Mouse (Mus musculus) neural tube, embryonic 14.5 days (tissue): ENCODE data around the gene Foxp4. TPM values are rescaled to one million over a fixed set of nuclear protein-coding genes. Genes with fewer than 3 reads are reported as not detected.

Experiments
- ATAC-seq: fragments of 200-750 bp; cut with Nextera tagmentation; 2 replicates; pipeline ENCODE4 v1.8.0; 2017; ENCODE audit warnings: low read depth, mild to moderate bottlenecking, moderate TSS enrichment, moderate library complexity
- H3K27ac ChIP-seq: fragments of 300-500 bp; sonication (generic); 2 replicates; pipeline ENCODE4 v1.5.1; 2014; ENCODE audit warnings: low read depth, mild to moderate bottlenecking, control low read depth, low read length, moderate library complexity, mixed read lengths
- H3K27me3 ChIP-seq: fragments of 300-500 bp; sonication (generic); 2 replicates; pipeline ENCODE4 v1.6.1; 2014; ENCODE audit warnings: low read length; ENCODE audit not compliant: control insufficient read depth, insufficient read depth
- H3K36me3 ChIP-seq: fragments of 300-500 bp; sonication (generic); 2 replicates; pipeline ENCODE4 v1.6.1; 2014; ENCODE audit warnings: low read length, mixed read lengths; ENCODE audit not compliant: control insufficient read depth, insufficient read depth
- H3K4me1 ChIP-seq: fragments of 300-500 bp; sonication (generic); 2 replicates; pipeline ENCODE4 v1.6.1; 2014; ENCODE audit warnings: low read length; ENCODE audit not compliant: control insufficient read depth, insufficient read depth
- H3K4me2 ChIP-seq: fragments of 300-500 bp; sonication (generic); 2 replicates; pipeline ENCODE4 v1.6.1; 2014; ENCODE audit warnings: mild to moderate bottlenecking, low read depth, low read length, control low read depth
- H3K4me3 ChIP-seq: fragments of 300-500 bp; sonication (generic); 2 replicates; pipeline ENCODE4 v1.5.1; 2014; ENCODE audit warnings: low read depth, low read length, control low read depth, mixed read lengths
- H3K9ac ChIP-seq: fragments of 300-500 bp; sonication (generic); replicated peaks from 2 replicates; pipeline ENCODE4 v1.6.1; 2014; ENCODE audit warnings: low read depth, mild to moderate bottlenecking, control low read depth, low read length, mixed read lengths
- H3K9me3 ChIP-seq: fragments of 300-500 bp; sonication (generic); 2 replicates; pipeline ENCODE4 v1.6.1; 2016; ENCODE audit warnings: low read length; ENCODE audit not compliant: control insufficient read depth
- WGBS: fragments of 180-500 bp; shearing (Covaris S2); extraction: QIAGEN DNeasy Blood & Tissue Kit; methylation state at CpG from one replicate; pipeline ENCODE4 v1.1.7; 2014; 5-methylcytosine and 5-hydroxymethylcytosine counted together
- polyA plus RNA-seq: library from polyadenylated mRNA; unstranded; fragments of >200 nt; fragmentation: Nextera tagmentation; extraction: Ambion mirVana; gene quantifications from 2 replicates; pipeline ENCODE4 v1.2.1, GENCODE M21; 2014

The Foxp4 gene
- 28.7 and 29.1 TPM in 2 replicates for polyA plus RNA-seq

GRCm38 (mm10) chr17:47924383-47925339, at the start of gene Foxp4:
TSS of gene Foxp4 (minus strand) at chr17:47924645.
- Histone ChIP-seq H3K9me3 (no peaks in the 10 kb centered on the region), H3K4me3 (peak within 1 kb of the TSS; percentile 79), H3K27me3 (peaks cover 19% of the 10 kb centered on the region), H3K27ac (peak within 1 kb of the TSS; percentile 76; the same call in 1 of the 2 replicates), H3K4me2 (peak within 1 kb of the TSS; percentile 93), H3K36me3 (no peaks in the 10 kb centered on the region), H3K4me1 (peaks cover 15% of the 10 kb centered on the region), H3K9ac (peak within 1 kb of the TSS; percentile 73)
- peak; percentile 82 for ATAC-seq
- under 1% methylated on average over 73 of the region's 91 CpGs for WGBS

- Histone ChIP-seq H3K9ac (no peak overlapping the region; the same call in 1 of the 2 replicates), H3K36me3 (no peaks in the 10 kb centered on the region), H3K27me3 (peaks cover 11% of the 10 kb centered on the region; the same call in 1 of the 2 replicates), H3K9me3 (no peaks in the 10 kb centered on the region), H3K27ac (no peak overlapping the region), H3K4me2 (peak overlapping the region; percentile 77), H3K4me1 (peaks cover 27% of the 10 kb centered on the region), H3K4me3 (peak overlapping the region; percentile 29)
- ATAC-seq: peak; percentile 65
- WGBS: 3% methylated on average over 61 of the region's 61 CpGs
Observed at GRCm38 (mm10) chr17:47973563-47974472, 49.4 kb upstream of the Foxp4 start.

GRCm38 (mm10) chr17:47965885-47966505, 41.5 kb upstream of the Foxp4 start:
- H3K4me2 ChIP-seq: no peak overlapping the region
- no peaks in the 10 kb centered on the region for H3K27me3 ChIP-seq
- H3K27ac ChIP-seq: no peak overlapping the region
- H3K9ac ChIP-seq: no peak overlapping the region
- peak; percentile 51; the same call in 1 of the 2 replicates for ATAC-seq
- H3K4me3 ChIP-seq: no peak overlapping the region
- no peaks in the 10 kb centered on the region for H3K36me3 ChIP-seq
- no peaks in the 10 kb centered on the region for H3K4me1 ChIP-seq
- 24% methylated on average over 7 of the region's 12 CpGs for WGBS
- H3K9me3 ChIP-seq: no peaks in the 10 kb centered on the region

- Histone ChIP-seq H3K36me3 (no peaks in the 10 kb centered on the region), H3K27me3 (no peaks in the 10 kb centered on the region), H3K27ac (no peak overlapping the region), H3K4me2 (no peak overlapping the region), H3K9ac (no peak overlapping the region), H3K4me3 (no peak overlapping the region), H3K4me1 (no peaks in the 10 kb centered on the region), H3K9me3 (no peaks in the 10 kb centered on the region)
- ATAC-seq: no peak
- 53% methylated on average over 10 of the region's 10 CpGs for WGBS
Observed at GRCm38 (mm10) chr17:47958046-47958790, 33.8 kb upstream of the Foxp4 start.

- Histone ChIP-seq H3K4me3 (no peak overlapping the region), H3K4me1 (no peaks in the 10 kb centered on the region), H3K36me3 (no peaks in the 10 kb centered on the region), H3K27me3 (no peaks in the 10 kb centered on the region), H3K9ac (no peak overlapping the region), H3K27ac (no peak overlapping the region), H3K9me3 (no peaks in the 10 kb centered on the region), H3K4me2 (no peak overlapping the region)
- ATAC-seq: no peak
- WGBS: 96% methylated on average over 8 of the region's 8 CpGs
Observed at GRCm38 (mm10) chr17:47956486-47956885, 32.0 kb upstream of the Foxp4 start.

- Histone ChIP-seq H3K9me3 (no peaks in the 10 kb centered on the region), H3K4me1 (no peaks in the 10 kb centered on the region), H3K4me3 (no peak overlapping the region), H3K36me3 (no peaks in the 10 kb centered on the region), H3K9ac (no peak overlapping the region), H3K4me2 (no peak overlapping the region), H3K27me3 (no peaks in the 10 kb centered on the region), H3K27ac (no peak overlapping the region)
- WGBS: 56% methylated on average over 12 of the region's 12 CpGs
- ATAC-seq: no peak
Observed at GRCm38 (mm10) chr17:47955054-47955741, 30.8 kb upstream of the Foxp4 start.

- Histone ChIP-seq H3K9ac (no peak overlapping the region), H3K4me2 (no peak overlapping the region), H3K27ac (no peak overlapping the region), H3K4me1 (no peaks in the 10 kb centered on the region), H3K36me3 (no peaks in the 10 kb centered on the region), H3K4me3 (no peak overlapping the region), H3K9me3 (no peaks in the 10 kb centered on the region), H3K27me3 (no peaks in the 10 kb centered on the region)
- ATAC-seq: no peak
- WGBS: 34% methylated on average over 5 of the region's 5 CpGs
Observed at GRCm38 (mm10) chr17:47953231-47953630, 28.8 kb upstream of the Foxp4 start.
